Mouse (Mus musculus) embryonic facial prominence, embryonic 15.5 days (tissue): ENCODE results near the gene Olfr1262. TPM values are rescaled to one million over a fixed set of nuclear protein-coding genes. Genes with fewer than 3 reads are reported as not detected.

Experiments used
- ATAC-seq: fragments of 200-750 bp; cut with Nextera tagmentation; 2 replicates; pipeline ENCODE4 v1.8.0; 2017; ENCODE audit warnings: low read depth, moderate TSS enrichment; ENCODE audit not compliant: insufficient number of reproducible peaks, low FRiP score, low TSS enrichment
- H3K27ac ChIP-seq: fragments of 300-500 bp; sonication (generic); replicated peaks from 2 replicates; pipeline ENCODE4 v1.5.1; 2015; ENCODE audit warnings: mild to moderate bottlenecking, inconsistent platforms
- H3K27me3 ChIP-seq: fragments of 300-500 bp; sonication (generic); 2 replicates; pipeline ENCODE4 v1.6.1; 2015; ENCODE audit warnings: inconsistent platforms
- H3K36me3 ChIP-seq: fragments of 300-500 bp; sonication (generic); 2 replicates; pipeline ENCODE4 v1.6.1; 2015; ENCODE audit warnings: mild to moderate bottlenecking, inconsistent platforms
- H3K4me1 ChIP-seq: fragments of 300-500 bp; sonication (generic); 2 replicates; pipeline ENCODE4 v1.6.1; 2015; ENCODE audit warnings: inconsistent platforms
- H3K4me2 ChIP-seq: fragments of 300-500 bp; sonication (generic); replicated peaks from 2 replicates; pipeline ENCODE4 v1.6.1; 2015; ENCODE audit warnings: mild to moderate bottlenecking, inconsistent platforms
- H3K4me3 ChIP-seq: fragments of 300-500 bp; sonication (generic); replicated peaks from 2 replicates; pipeline ENCODE4 v1.5.1; 2015; ENCODE audit warnings: mild to moderate bottlenecking, inconsistent platforms
- H3K9ac ChIP-seq: fragments of 300-500 bp; sonication (generic); 2 replicates; pipeline ENCODE4 v1.6.1; 2015; ENCODE audit warnings: inconsistent platforms
- H3K9me3 ChIP-seq: fragments of 300-500 bp; sonication (generic); replicated peaks from 2 replicates; pipeline ENCODE4 v1.6.1; 2016; ENCODE audit warnings: inconsistent platforms
- WGBS: fragments of 180-500 bp; shearing (Covaris S2); methylation state at CpG from one replicate; pipeline ENCODE4 v1.1.7; 2015; 5-methylcytosine and 5-hydroxymethylcytosine counted together
- polyA plus RNA-seq: library from polyadenylated mRNA; unstranded; fragments of >200 nt; fragmentation: Nextera tagmentation; extraction: Ambion mirVana; gene quantifications from 2 replicates; pipeline ENCODE4 v1.2.1, GENCODE M21; 2015

Gene Olfr1262
- polyA plus RNA-seq: not detected in 2 replicates

DNA sequence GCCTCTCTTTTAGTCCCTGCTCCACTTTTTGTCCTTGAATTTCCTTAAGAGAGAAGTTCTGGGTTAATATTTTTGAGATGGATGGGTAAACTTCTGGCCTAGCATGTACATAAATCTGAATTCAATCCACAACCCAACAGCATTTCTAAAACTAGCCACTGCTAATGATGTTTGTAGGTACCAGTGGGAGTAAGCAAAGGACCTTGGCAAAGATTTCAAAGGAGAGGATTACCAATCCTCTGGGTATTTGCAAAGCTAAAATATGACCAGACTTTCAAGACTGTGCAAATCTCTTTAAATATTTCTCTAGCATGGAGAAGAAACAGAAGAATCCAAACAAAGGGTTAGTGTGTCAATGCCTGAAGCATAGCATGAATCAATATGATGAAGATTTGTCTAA, at the start of gene Olfr1262:
Gene Olfr1262 (plus strand): TSS at position 301 of the 400 bp plus-strand sequence.
- Histone ChIP-seq H3K4me1 (no peaks in the 10 kb centered on the region), H3K9ac (no peak within 1 kb of the TSS), H3K9me3 (no peaks in the 10 kb centered on the region), H3K4me3 (no peak within 1 kb of the TSS), H3K27me3 (no peaks in the 10 kb centered on the region), H3K36me3 (no peaks in the 10 kb centered on the region), H3K27ac (no peak within 1 kb of the TSS), H3K4me2 (no peak within 1 kb of the TSS)
- ATAC-seq: no peak

DNA sequence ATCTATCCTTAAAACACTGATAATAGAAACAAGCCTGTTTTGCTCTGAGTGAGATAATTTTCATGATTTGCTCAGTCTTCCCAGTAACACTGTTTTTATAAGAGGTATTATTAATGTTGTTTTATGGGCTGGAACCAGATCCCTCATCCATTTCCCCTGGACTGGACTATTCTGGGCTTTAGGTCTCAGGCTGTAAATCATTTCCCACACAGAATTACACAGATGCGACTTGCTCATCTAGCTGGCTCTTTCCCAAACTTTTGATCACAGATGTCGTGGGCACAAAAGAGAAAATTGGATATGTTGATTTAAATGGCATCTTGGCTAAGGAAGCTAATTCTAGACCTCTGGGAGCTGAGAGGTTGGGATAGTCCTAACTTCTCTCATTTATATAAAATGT, 25.8 kb upstream of the Olfr1262 start, which contains the start of gene Olfr1260:
Gene Olfr1260 (plus strand): TSS at position 157 of the 400 bp plus-strand sequence.
- H3K27ac ChIP-seq: no peak within 1 kb of the TSS
- H3K4me2 ChIP-seq: no peak within 1 kb of the TSS
- H3K27me3 ChIP-seq: no peaks in the 10 kb centered on the region
- no peak for ATAC-seq
- H3K36me3 ChIP-seq: no peaks in the 10 kb centered on the region
- no peak within 1 kb of the TSS for H3K4me3 ChIP-seq
- no peaks in the 10 kb centered on the region for H3K4me1 ChIP-seq
- 55% methylated on average over 2 of the region's 2 CpGs for WGBS
- H3K9ac ChIP-seq: no peak within 1 kb of the TSS
- H3K9me3 ChIP-seq: no peaks in the 10 kb centered on the region

DNA sequence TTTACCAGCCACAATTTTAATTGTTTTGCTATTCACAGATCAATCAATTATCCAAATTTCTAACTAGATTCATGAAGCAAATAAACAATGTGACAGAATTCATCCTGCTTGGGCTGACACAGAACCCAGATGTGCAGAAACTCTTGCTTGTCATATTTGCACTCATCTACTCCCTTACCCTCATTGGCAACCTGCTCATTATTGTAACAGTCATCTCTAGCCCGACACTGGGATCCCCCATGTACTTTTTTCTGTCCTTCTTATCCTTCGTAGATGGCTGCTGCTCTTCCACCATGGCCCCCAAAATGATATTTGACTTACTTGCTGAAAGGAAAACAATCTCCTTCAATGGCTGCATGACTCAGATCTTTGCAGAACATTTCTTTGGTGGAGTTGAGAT, 22.2 kb upstream of the Olfr1262 start:
- WGBS: 89% methylated on average over 2 of the region's 2 CpGs

DNA sequence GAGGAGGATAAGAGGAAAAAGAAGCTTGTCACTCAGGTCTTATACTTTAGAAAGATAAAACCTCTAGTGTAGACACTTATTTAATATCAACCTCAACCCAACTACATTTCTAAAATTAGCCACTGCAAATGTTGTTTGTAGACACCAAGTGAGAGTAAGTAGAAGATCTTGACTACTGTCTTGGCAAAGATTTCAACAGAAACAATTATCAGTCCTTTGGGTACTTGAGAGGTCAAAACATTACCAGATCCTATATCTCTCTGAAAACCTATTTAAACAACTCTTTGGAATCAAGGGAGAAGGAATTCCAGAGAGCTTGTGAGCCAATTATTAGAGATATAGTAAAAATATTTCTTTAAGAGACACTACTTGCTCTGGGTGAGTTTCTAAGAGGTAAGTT, 9.0 kb upstream of the Olfr1262 start, which contains the start of gene Olfr1261:
Gene Olfr1261 (plus strand): TSS at position 301 of the 400 bp plus-strand sequence.
- no peak within 1 kb of the TSS for H3K27ac ChIP-seq
- H3K27me3 ChIP-seq: no peaks in the 10 kb centered on the region
- H3K4me1 ChIP-seq: no peaks in the 10 kb centered on the region
- H3K9me3 ChIP-seq: no peaks in the 10 kb centered on the region
- no peak within 1 kb of the TSS for H3K9ac ChIP-seq
- no peak within 1 kb of the TSS for H3K4me3 ChIP-seq
- no peaks in the 10 kb centered on the region for H3K36me3 ChIP-seq
- H3K4me2 ChIP-seq: no peak within 1 kb of the TSS
- ATAC-seq: no peak

More for the DNA sequence above, 22.2 kb upstream of the Olfr1262 start:
- H3K4me3 ChIP-seq: no peak overlapping the region
- no peak overlapping the region for H3K9ac ChIP-seq
- no peak overlapping the region for H3K27ac ChIP-seq
- H3K27me3 ChIP-seq: no peaks in the 10 kb centered on the region
- ATAC-seq: no peak
- no peaks in the 10 kb centered on the region for H3K4me1 ChIP-seq
- H3K36me3 ChIP-seq: no peaks in the 10 kb centered on the region
- no peak overlapping the region for H3K4me2 ChIP-seq
- H3K9me3 ChIP-seq: no peaks in the 10 kb centered on the region

DNA sequence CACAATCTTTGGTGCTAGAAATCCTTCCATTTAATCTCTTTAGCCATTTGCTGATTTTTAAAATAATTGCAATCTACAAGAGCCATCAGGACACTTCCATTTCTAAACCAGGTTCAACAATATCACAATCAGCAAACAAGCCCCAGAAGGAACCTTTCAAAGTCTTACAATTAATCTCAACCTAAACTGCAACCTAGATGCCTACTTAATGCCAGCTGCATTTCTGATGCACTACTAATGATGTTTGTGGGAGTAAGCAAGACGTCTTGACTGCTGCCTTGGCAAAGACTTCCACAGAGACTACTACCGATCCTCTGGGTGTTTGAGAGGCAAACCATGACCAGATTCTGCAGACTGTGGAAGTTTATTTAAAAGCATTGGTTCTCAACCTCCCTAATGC, 11.9 kb downstream of the Olfr1262 start, which contains the start of gene Olfr1263:
Gene Olfr1263 (plus strand): TSS at position 301 of the 400 bp plus-strand sequence.
- no peaks in the 10 kb centered on the region for H3K36me3 ChIP-seq
- WGBS: 74% methylated on average over 2 of the region's 2 CpGs
- no peak for ATAC-seq

DNA sequence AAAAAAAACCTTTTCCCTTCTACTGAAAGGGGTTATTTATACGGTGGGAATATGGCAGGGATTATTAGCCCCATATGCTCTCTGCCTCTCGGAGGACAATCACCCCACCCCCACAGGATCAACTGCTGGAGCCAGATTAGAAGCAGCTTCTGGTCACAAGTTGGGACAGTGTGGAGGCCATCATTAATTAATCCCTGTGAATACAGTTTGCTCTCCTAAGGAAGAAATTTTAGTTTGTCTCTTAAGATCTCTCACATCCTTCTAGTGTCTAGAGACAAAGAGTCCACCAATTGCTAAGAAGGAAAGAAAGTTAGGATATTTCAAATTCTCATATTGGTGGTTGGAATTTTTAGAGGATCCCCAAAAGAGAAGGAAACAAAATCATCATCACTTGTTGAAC, 25.5 kb downstream of the Olfr1262 start, which contains the start of gene Olfr1264:
Gene Olfr1264 (minus strand): TSS at position 101 of the 400 bp plus-strand sequence.
- Histone ChIP-seq H3K27ac (no peak within 1 kb of the TSS), H3K4me1 (no peaks in the 10 kb centered on the region), H3K4me2 (no peak within 1 kb of the TSS), H3K27me3 (no peaks in the 10 kb centered on the region), H3K4me3 (no peak within 1 kb of the TSS), H3K9me3 (no peaks in the 10 kb centered on the region), H3K36me3 (no peaks in the 10 kb centered on the region), H3K9ac (no peak within 1 kb of the TSS)
- 23% methylated on average over 2 of the region's 2 CpGs for WGBS
- no peak for ATAC-seq

More for the DNA sequence above, 11.9 kb downstream of the Olfr1262 start, which contains the start of gene Olfr1263:
- Histone ChIP-seq H3K9me3 (no peaks in the 10 kb centered on the region), H3K9ac (no peak within 1 kb of the TSS), H3K27me3 (no peaks in the 10 kb centered on the region), H3K27ac (no peak within 1 kb of the TSS), H3K4me3 (no peak within 1 kb of the TSS), H3K4me1 (no peaks in the 10 kb centered on the region), H3K4me2 (no peak within 1 kb of the TSS)

DNA sequence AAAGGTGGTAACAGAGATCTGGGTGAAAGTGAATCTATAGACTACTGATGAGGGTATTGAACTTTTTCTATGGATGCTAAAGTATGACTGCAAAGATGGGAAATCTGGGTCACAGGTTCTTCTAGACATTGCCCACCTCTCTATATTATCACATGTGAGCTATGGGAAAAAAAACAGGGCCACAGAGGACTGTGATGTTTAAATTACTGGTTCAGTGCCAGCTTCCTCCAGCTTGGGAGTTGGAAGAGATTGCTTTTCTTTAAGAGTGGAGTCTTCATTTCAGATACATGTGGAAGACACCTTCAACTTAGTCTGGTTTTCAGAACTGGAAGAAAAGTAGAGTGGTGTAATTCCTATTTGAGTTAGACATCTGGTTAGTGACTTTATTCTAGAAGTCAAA, 35.1 kb downstream of the Olfr1262 start, which contains the start of gene Olfr1265:
Gene Olfr1265 (plus strand): TSS at position 301 of the 400 bp plus-strand sequence.
- no peaks in the 10 kb centered on the region for H3K36me3 ChIP-seq
- no peak for ATAC-seq
- H3K9ac ChIP-seq: no peak within 1 kb of the TSS
- H3K27ac ChIP-seq: no peak within 1 kb of the TSS
- no peaks in the 10 kb centered on the region for H3K4me1 ChIP-seq
- H3K27me3 ChIP-seq: no peaks in the 10 kb centered on the region
- H3K4me3 ChIP-seq: no peak within 1 kb of the TSS
- H3K9me3 ChIP-seq: no peaks in the 10 kb centered on the region
- no peak within 1 kb of the TSS for H3K4me2 ChIP-seq

Other genes with a start within 250 kb of the Olfr1262 start
- not detected in 2 replicates for gene Olfr1253, start 243.1 kb upstream of the Olfr1262 start, polyA plus RNA-seq
- not detected in 2 replicates for gene Olfr1254, start 206.5 kb upstream of the Olfr1262 start, polyA plus RNA-seq
- gene Olfr1255, start 188.1 kb upstream of the Olfr1262 start, polyA plus RNA-seq: not detected in 2 replicates
- gene Olfr1256, start 158.6 kb upstream of the Olfr1262 start, polyA plus RNA-seq: not detected in 2 replicates
- gene Olfr48, start 151.9 kb upstream of the Olfr1262 start, polyA plus RNA-seq: 0.12 TPM in 1 of 2 replicates, not detected in the other
- not detected in 2 replicates for gene Olfr1257, start 121.7 kb upstream of the Olfr1262 start, polyA plus RNA-seq
- 0.11 TPM in 1 of 2 replicates, not detected in the other for gene Olfr1258, start 72.8 kb upstream of the Olfr1262 start, polyA plus RNA-seq
- gene Olfr1259, start 51.5 kb upstream of the Olfr1262 start, polyA plus RNA-seq: 0.04 TPM in 1 of 2 replicates, not detected in the other
- gene Olfr1260, start 25.8 kb upstream of the Olfr1262 start, polyA plus RNA-seq: not detected in 2 replicates
- gene Olfr1261, start 8.9 kb upstream of the Olfr1262 start, polyA plus RNA-seq: not detected in 2 replicates
- not detected in 2 replicates for gene Olfr1263, start 12.0 kb downstream of the Olfr1262 start, polyA plus RNA-seq
- gene Olfr1264, start 25.4 kb downstream of the Olfr1262 start, polyA plus RNA-seq: 0.08 and 0.23 TPM in 2 replicates
- not detected in 2 replicates for gene Olfr1265, start 35.2 kb downstream of the Olfr1262 start, polyA plus RNA-seq
- gene Olfr140, start 63.4 kb downstream of the Olfr1262 start, polyA plus RNA-seq: 0.12 TPM in 1 of 2 replicates, not detected in the other
- gene Olfr1269, start 121.3 kb downstream of the Olfr1262 start, polyA plus RNA-seq: not detected in 2 replicates
- gene Olfr32, start 142.2 kb downstream of the Olfr1262 start, polyA plus RNA-seq: 0.17 and 0.67 TPM in 2 replicates
- gene Olfr1270, start 152.9 kb downstream of the Olfr1262 start, polyA plus RNA-seq: 0.04 TPM in 1 of 2 replicates, not detected in the other
- not detected in 2 replicates for gene Olfr1506, start 224.3 kb downstream of the Olfr1262 start, polyA plus RNA-seq